Mouse (Mus musculus) intestine, embryonic 14.5 days (tissue): Measurements from ENCODE around the gene Ubap1. TPM values are rescaled to one million over a fixed set of nuclear protein-coding genes. Genes with fewer than 3 reads are reported as not detected.
A peak's percentile ranks its signal among the peaks of the same experiment; 100 is the strongest.

Source experiments
- ATAC-seq: fragments of 200-750 bp; cut with Nextera tagmentation; replicated peaks from 2 replicates; pipeline ENCODE4 v1.8.0; 2017; ENCODE audit warnings: low read depth, moderate number of reproducible peaks, moderate TSS enrichment, moderate library complexity; ENCODE audit not compliant: low FRiP score, low TSS enrichment
- DNase-seq: peaks from one replicate; pipeline ENCODE4 v3.0.0-alpha.2; 2018; ENCODE audit warnings: low spot score
- H3K27ac ChIP-seq: fragments of 300-500 bp; sonication (generic); 2 replicates; pipeline ENCODE4 v1.5.1; 2014; ENCODE audit warnings: low read depth, mild to moderate bottlenecking, control low read depth
- H3K27me3 ChIP-seq: fragments of 300-500 bp; sonication (generic); replicated peaks from 2 replicates; pipeline ENCODE4 v1.6.1; 2014; ENCODE audit warnings: low read length, control low read depth; ENCODE audit not compliant: control insufficient read depth, insufficient read depth
- H3K36me3 ChIP-seq: fragments of 300-500 bp; sonication (generic); 2 replicates; pipeline ENCODE4 v1.6.1; 2014; ENCODE audit warnings: low read length, control low read depth; ENCODE audit not compliant: control insufficient read depth, insufficient read depth
- H3K4me1 ChIP-seq: fragments of 300-500 bp; sonication (generic); replicated peaks from 2 replicates; pipeline ENCODE4 v1.6.1; 2014; ENCODE audit warnings: low read length, control low read depth, mixed read lengths; ENCODE audit not compliant: control insufficient read depth, insufficient read depth
- H3K4me2 ChIP-seq: fragments of 300-500 bp; sonication (generic); 2 replicates; pipeline ENCODE4 v1.6.1; 2014; ENCODE audit warnings: low read length
- H3K4me3 ChIP-seq: fragments of 300-500 bp; sonication (generic); 2 replicates; pipeline ENCODE4 v1.5.1; 2014; ENCODE audit warnings: low read depth, low read length, control low read depth, mixed read lengths
- H3K9ac ChIP-seq: fragments of 300-500 bp; sonication (generic); 2 replicates; pipeline ENCODE4 v1.6.1; 2014; ENCODE audit warnings: mild to moderate bottlenecking, low read length
- H3K9me3 ChIP-seq: fragments of 300-500 bp; sonication (generic); 2 replicates; pipeline ENCODE4 v1.6.1; 2016; ENCODE audit warnings: low read length, control low read depth; ENCODE audit not compliant: control insufficient read depth
- WGBS: fragments of 180-500 bp; shearing (Covaris S2); extraction: QIAGEN DNeasy Blood & Tissue Kit; methylation state at CpG from one replicate; pipeline ENCODE4 v1.1.7; 2014; 5-methylcytosine and 5-hydroxymethylcytosine counted together
- polyA plus RNA-seq: library from polyadenylated mRNA; unstranded; fragments of >200 nt; fragmentation: Nextera tagmentation; extraction: Ambion mirVana; gene quantifications from 2 replicates; pipeline ENCODE4 v1.2.1, GENCODE M21; 2014

The Ubap1 gene
- polyA plus RNA-seq = 50.5 and 54.8 TPM in 2 replicates

- Histone ChIP-seq H3K36me3 (0 out of 2 replicates have a peak, but pooled peaks cover 6% of the 10 kb centered on the region), H3K4me2 (peak within 1 kb of the TSS; percentile 76), H3K27me3 (no peaks in the 10 kb centered on the region), H3K4me3 (peak within 1 kb of the TSS; percentile 72), H3K9me3 (no peaks in the 10 kb centered on the region), H3K4me1 (peaks cover 8% of the 10 kb centered on the region), H3K9ac (peak within 1 kb of the TSS; percentile 71), H3K27ac (peak within 1 kb of the TSS; percentile 93)
- peak; percentile 99 for ATAC-seq
- DNase-seq = peak; percentile 96
- WGBS = 1% methylated on average over 31 of the region's 31 CpGs
Observed at GRCm38 (mm10) chr4:41348584-41349198, at the start of gene Ubap1. TSS of gene Ubap1 (plus strand) at chr4:41348996.

- Histone ChIP-seq H3K4me2 (no peak overlapping the region), H3K27ac (no peak overlapping the region), H3K27me3 (no peaks in the 10 kb centered on the region), H3K4me1 (no peaks in the 10 kb centered on the region), H3K36me3 (peaks cover 74% of the 10 kb centered on the region), H3K9ac (no peak overlapping the region), H3K9me3 (no peaks in the 10 kb centered on the region), H3K4me3 (no peak overlapping the region)
- 94% methylated on average over 7 of the region's 7 CpGs for WGBS
- no peak for DNase-seq
- ATAC-seq = no peak
Observed at GRCm38 (mm10) chr4:41303671-41304070, 45.1 kb upstream of the Ubap1 start.

- no peak for ATAC-seq
Observed at GRCm38 (mm10) chr4:41304302-41304701, 44.5 kb upstream of the Ubap1 start.

GRCm38 (mm10) chr4:41307406-41307805 lies 41.4 kb upstream of the Ubap1 start:
- no peaks in the 10 kb centered on the region for H3K27me3 ChIP-seq
- no peak for DNase-seq
- H3K27ac ChIP-seq = no peak overlapping the region
- H3K9me3 ChIP-seq = no peaks in the 10 kb centered on the region
- ATAC-seq = no peak
- H3K4me2 ChIP-seq = no peak overlapping the region
- peaks cover 71% of the 10 kb centered on the region for H3K36me3 ChIP-seq
- WGBS = 89% methylated on average over 6 of the region's 6 CpGs
- H3K4me1 ChIP-seq = no peaks in the 10 kb centered on the region
- H3K4me3 ChIP-seq = no peak overlapping the region
- H3K9ac ChIP-seq = no peak overlapping the region

More at GRCm38 (mm10) chr4:41304302-41304701, 44.5 kb upstream of the Ubap1 start:
- Histone ChIP-seq H3K4me3 (no peak overlapping the region), H3K36me3 (peaks cover 73% of the 10 kb centered on the region), H3K9me3 (no peaks in the 10 kb centered on the region), H3K27me3 (no peaks in the 10 kb centered on the region), H3K4me1 (no peaks in the 10 kb centered on the region), H3K9ac (no peak overlapping the region), H3K27ac (no peak overlapping the region), H3K4me2 (no peak overlapping the region)
- 66% methylated on average over 3 of the region's 3 CpGs for WGBS
- DNase-seq = no peak

- no peak overlapping the region for H3K27ac ChIP-seq
- no peak overlapping the region for H3K9ac ChIP-seq
- peaks cover 6% of the 10 kb centered on the region for H3K4me1 ChIP-seq
- DNase-seq (no peak), ATAC-seq (no peak)
- no peaks in the 10 kb centered on the region for H3K27me3 ChIP-seq
- no peak overlapping the region for H3K4me2 ChIP-seq
- WGBS = 93% methylated on average over 9 of the region's 9 CpGs
- H3K4me3 ChIP-seq = no peak overlapping the region
- peaks cover 65% of the 10 kb centered on the region for H3K36me3 ChIP-seq
- H3K9me3 ChIP-seq = no peaks in the 10 kb centered on the region
Observed at GRCm38 (mm10) chr4:41310567-41311563, 37.9 kb upstream of the Ubap1 start.

GRCm38 (mm10) chr4:41313722-41314121 lies 35.1 kb upstream of the Ubap1 start:
- H3K4me3 ChIP-seq = peak overlapping the region; percentile 96
- H3K27ac ChIP-seq = peak overlapping the region; percentile 96
- 14% methylated on average over 14 of the region's 14 CpGs for WGBS
- DNase-seq = no peak
- H3K36me3 ChIP-seq = peaks cover 39% of the 10 kb centered on the region
- no peaks in the 10 kb centered on the region for H3K27me3 ChIP-seq
- peaks cover 6% of the 10 kb centered on the region for H3K4me1 ChIP-seq
- ATAC-seq = no peak; the same call in 1 of the 2 replicates
- peak overlapping the region; percentile 78 for H3K4me2 ChIP-seq
- peak overlapping the region; percentile 89 for H3K9ac ChIP-seq
- H3K9me3 ChIP-seq = no peaks in the 10 kb centered on the region

- Histone ChIP-seq H3K9me3 (no peaks in the 10 kb centered on the region), H3K4me3 (peak within 1 kb of the TSS; percentile 96), H3K36me3 (peaks cover 33% of the 10 kb centered on the region), H3K27ac (peak within 1 kb of the TSS; percentile 96), H3K4me1 (peaks cover 6% of the 10 kb centered on the region), H3K9ac (peak within 1 kb of the TSS; percentile 89), H3K27me3 (no peaks in the 10 kb centered on the region), H3K4me2 (peak within 1 kb of the TSS; percentile 78)
- ATAC-seq = peak; percentile 95
- DNase-seq = peak; percentile 93
- under 1% methylated on average over 70 of the region's 70 CpGs for WGBS
Observed at GRCm38 (mm10) chr4:41314141-41315129, 34.4 kb upstream of the Ubap1 start, which contains the start of gene Dcaf12. TSS of gene Dcaf12 (minus strand) at chr4:41314889.

GRCm38 (mm10) chr4:41315173-41315572 lies 33.6 kb upstream of the Ubap1 start:
- H3K4me2 ChIP-seq = peak overlapping the region; percentile 76
- no peaks in the 10 kb centered on the region for H3K27me3 ChIP-seq
- H3K27ac ChIP-seq = peak overlapping the region; percentile 96
- no peaks in the 10 kb centered on the region for H3K9me3 ChIP-seq
- 24% methylated on average over 8 of the region's 8 CpGs for WGBS
- H3K4me3 ChIP-seq = peak overlapping the region; percentile 96
- peak; percentile 34; the same call in 1 of the 2 replicates for ATAC-seq
- peak overlapping the region; percentile 49 for H3K9ac ChIP-seq
- DNase-seq = no peak
- peaks cover 27% of the 10 kb centered on the region for H3K36me3 ChIP-seq
- peaks cover 6% of the 10 kb centered on the region for H3K4me1 ChIP-seq
